Mouse (Mus musculus) heart, adult 2 months (tissue): ENCODE measurements around the gene Tma7. TPM values are rescaled to one million over a fixed set of nuclear protein-coding genes. Genes with fewer than 3 reads are reported as not detected.
A peak's percentile ranks its signal among the peaks of the same experiment; 100 is the strongest.

Experiments used
- DNase-seq, 2 experiments: peaks; one replicate each; pipeline ENCODE4 v3.0.0; 2021
- H3K27ac ChIP-seq: fragments of 200-600 bp; 2 replicates; pipeline ENCODE4 v1.8.1; 2022
- H3K27me3 ChIP-seq: fragments of 200-500 bp; 2 replicates; pipeline ENCODE4 v1.6.1; 2012; ENCODE audit warnings: mild to moderate bottlenecking, low read length, inconsistent platforms, mixed read lengths; ENCODE audit not compliant: control insufficient read depth, insufficient read depth
- H3K36me3 ChIP-seq: fragments of 200-500 bp; 2 replicates; pipeline ENCODE4 v1.6.1; 2012; ENCODE audit warnings: low read length, inconsistent platforms; ENCODE audit not compliant: control insufficient read depth, insufficient read depth
- H3K4me1 ChIP-seq: fragments of 200-500 bp; 2 replicates; pipeline ENCODE4 v1.6.1; 2011; ENCODE audit warnings: low read length; ENCODE audit not compliant: control insufficient read depth, insufficient read depth
- H3K4me3 ChIP-seq: fragments of 200-600 bp; 2 replicates; pipeline ENCODE4 v1.8.1; 2022
- H3K79me2 ChIP-seq: fragments of 200-500 bp; replicated peaks from 2 replicates; pipeline ENCODE4 v1.6.1; 2012; ENCODE audit warnings: mild to moderate bottlenecking, inconsistent platforms, low read length, moderate library complexity, mixed read lengths; ENCODE audit not compliant: control insufficient read depth, insufficient read depth
- H3K9ac ChIP-seq: fragments of 200-500 bp; 2 replicates; pipeline ENCODE4 v1.6.1; 2012; ENCODE audit warnings: low read depth, mild to moderate bottlenecking, control low read depth, inconsistent platforms, low read length, mixed read lengths
- CTCF ChIP-seq: fragments of 200-600 bp; IDR thresholded peaks from 2 replicates; pipeline ENCODE4 v1.8.1; 2022; ENCODE audit warnings: antibody characterized with exemption, mild to moderate bottlenecking, moderate library complexity
- EP300 ChIP-seq: fragments of 200-500 bp; IDR thresholded peaks from 2 replicates; pipeline ENCODE4 v1.6.1; 2011; ENCODE audit warnings: low read depth, low read length, control low read depth; ENCODE audit not compliant: insufficient read depth
- POLR2A ChIP-seq: fragments of 200-500 bp; IDR thresholded peaks from 2 replicates; pipeline ENCODE4 v1.6.1; 2011; ENCODE audit warnings: mild to moderate bottlenecking, low read depth, low read length, control low read depth; ENCODE audit not compliant: insufficient read depth
- WGBS: fragments of 180-500 bp; shearing (Covaris S2); methylation state at CpG from one replicate; pipeline ENCODE4 v1.1.7; 2018; 5-methylcytosine and 5-hydroxymethylcytosine counted together
- intact Hi-C: fragments of 180-260 bp; cut with DNase I; formaldehyde crosslinking; loops from one replicate; pipeline ENCODE4 v1.15.1; 2025
- long read RNA-seq: library from polyadenylated mRNA; stranded (forward); transcript quantifications from one replicate; pipeline ENCODE4 v2.0.0, GENCODE M21; 2021
- polyA plus RNA-seq: library from polyadenylated mRNA; depleted of rRNA; stranded (reverse); fragments of >200 nt; gene quantifications from 2 replicates; pipeline ENCODE4 v1.2.3, GENCODE M21; 2012; rRNA removed
- total RNA-seq, 2 experiments: library from RNA; stranded (reverse); gene quantifications; 2 replicates each; pipeline ENCODE4 v1.2.3; 2021

Tma7 gene
- total RNA-seq (100 to 1,000 TPM; 218 to 235 TPM), polyA plus RNA-seq (41.4 and 59.3 TPM in 2 replicates)
- long read RNA-seq, transcript Tma7-201 (4 exons, 944 nt): major isoform, 80 of 82 reads
- long read RNA-seq, partial matches to known transcripts: 2 of 82 reads
- long read RNA-seq, other reads (novel, unspliced or antisense): 0 of 82 reads

DNA sequence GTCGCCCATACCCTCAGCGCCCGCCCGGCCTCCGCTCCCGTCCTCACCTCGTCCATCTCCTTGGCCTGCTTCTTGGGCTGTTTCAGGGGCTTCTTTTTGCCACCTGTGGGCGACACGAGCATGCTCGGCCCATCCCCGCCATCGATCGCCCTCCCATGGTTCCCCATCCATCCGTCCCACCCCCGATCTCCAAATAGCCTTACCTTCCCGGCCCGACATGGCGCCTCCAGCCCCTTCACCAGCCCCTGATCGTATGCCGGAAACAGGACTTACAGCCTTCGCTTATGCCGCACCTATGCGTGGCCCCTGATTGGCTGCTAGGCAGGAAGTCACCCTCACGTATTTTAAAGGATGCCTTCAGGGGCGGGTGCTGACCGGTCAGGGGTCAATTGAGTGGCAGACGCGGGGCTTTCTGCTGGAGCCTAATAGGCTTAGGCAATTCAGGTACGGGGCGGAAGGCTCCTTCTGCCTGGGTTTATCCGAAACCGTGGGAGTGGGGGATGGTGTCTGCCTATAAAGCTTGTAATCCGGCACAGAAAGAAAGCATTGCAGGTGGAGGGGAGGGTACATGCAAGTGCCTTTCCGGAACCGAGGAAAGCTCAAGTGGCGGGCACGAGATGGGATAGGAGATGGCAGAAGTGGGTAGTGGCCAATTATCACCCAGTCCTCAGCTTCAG lies at the start of gene Tma7, which contains the start of gene Ccdc51:
TSS of gene Tma7 (minus strand) at position 464 of the 677 bp plus-strand sequence.
TSS of gene Ccdc51 (plus strand) at position 370 of the 677 bp plus-strand sequence.
- H3K9ac ChIP-seq: peak within 1 kb of the TSS; percentile 69
- no peak for TF ChIP-seq EP300
- TF ChIP-seq POLR2A: peak; percentile 85
- TF ChIP-seq CTCF: no peak

DNA sequence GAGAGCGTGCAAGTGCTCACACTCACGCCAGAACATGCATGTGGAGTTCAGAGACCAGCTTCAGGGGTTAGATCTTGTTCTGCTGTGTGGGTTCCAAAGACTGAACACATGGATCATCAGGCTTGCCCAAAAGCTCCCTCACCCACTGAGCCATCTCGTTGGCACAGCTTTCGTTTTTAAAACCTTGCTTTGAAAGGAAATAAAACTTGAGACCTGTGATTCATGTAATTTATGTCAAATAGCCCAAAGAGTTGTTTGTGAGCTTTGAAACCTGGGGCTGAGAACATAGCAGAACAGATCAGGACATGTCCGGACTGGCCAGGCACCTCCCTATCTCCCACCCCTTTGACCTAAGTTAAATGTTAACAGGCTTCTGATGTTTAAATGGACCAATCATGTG lies 47.7 kb upstream of the Tma7 start:
- H3K27ac ChIP-seq: no peak overlapping the region
- H3K4me3 ChIP-seq: no peak overlapping the region
- no peak for TF ChIP-seq POLR2A
- no peak for TF ChIP-seq CTCF
- no peak for TF ChIP-seq EP300
- H3K79me2 ChIP-seq: no peaks in the 10 kb centered on the region
- no peaks in the 10 kb centered on the region for H3K27me3 ChIP-seq
- no peaks in the 10 kb centered on the region for H3K36me3 ChIP-seq
- no peaks in the 10 kb centered on the region for H3K4me1 ChIP-seq
- intact Hi-C loops: no loop called here
- no peak overlapping the region for H3K9ac ChIP-seq
- no peak for DNase-seq
- 83% methylated on average over 5 of the region's 5 CpGs for WGBS

More for the DNA sequence above, at the start of gene Tma7, which contains the start of gene Ccdc51:
- Histone ChIP-seq H3K27me3 (no peaks in the 10 kb centered on the region), H3K4me1 (peaks cover 5% of the 10 kb centered on the region), H3K36me3 (peaks cover 9% of the 10 kb centered on the region; the same call in 1 of the 2 replicates), H3K79me2 (no peaks in the 10 kb centered on the region), H3K4me3 (peak within 1 kb of the TSS; percentile 85), H3K27ac (peak within 1 kb of the TSS; percentile 81)
- DNase-seq: peak; percentile 82 to 88
- WGBS: under 1% methylated on average over 37 of the region's 37 CpGs
- intact Hi-C loops: no loop called here

DNA sequence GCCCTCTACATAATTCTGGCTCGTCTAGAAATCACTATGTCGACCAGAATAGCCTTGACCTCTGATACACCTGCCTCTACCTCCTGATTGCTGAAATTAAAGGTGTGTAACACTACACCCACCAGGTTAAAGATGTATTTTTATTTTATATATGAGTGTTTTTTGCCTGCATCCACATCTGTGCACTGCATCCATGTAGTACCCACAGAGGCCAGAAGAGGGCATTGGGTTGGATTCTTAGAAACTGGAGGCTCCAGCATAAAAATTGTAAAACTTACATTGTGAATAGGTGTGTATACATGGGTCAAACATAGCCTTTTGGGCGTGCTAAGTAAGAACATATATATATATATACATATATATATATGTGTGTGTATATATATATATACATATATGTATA lies 45.8 kb upstream of the Tma7 start:
- TF ChIP-seq POLR2A (no peak), CTCF (peak; percentile 72), EP300 (no peak)
- Histone ChIP-seq H3K9ac (no peak overlapping the region), H3K4me1 (no peaks in the 10 kb centered on the region), H3K79me2 (no peaks in the 10 kb centered on the region), H3K36me3 (no peaks in the 10 kb centered on the region), H3K27ac (no peak overlapping the region), H3K4me3 (no peak overlapping the region), H3K27me3 (no peaks in the 10 kb centered on the region)
- WGBS: 44% methylated on average over 3 of the region's 3 CpGs
- intact Hi-C loops: no loop called here
- DNase-seq: no peak

DNA sequence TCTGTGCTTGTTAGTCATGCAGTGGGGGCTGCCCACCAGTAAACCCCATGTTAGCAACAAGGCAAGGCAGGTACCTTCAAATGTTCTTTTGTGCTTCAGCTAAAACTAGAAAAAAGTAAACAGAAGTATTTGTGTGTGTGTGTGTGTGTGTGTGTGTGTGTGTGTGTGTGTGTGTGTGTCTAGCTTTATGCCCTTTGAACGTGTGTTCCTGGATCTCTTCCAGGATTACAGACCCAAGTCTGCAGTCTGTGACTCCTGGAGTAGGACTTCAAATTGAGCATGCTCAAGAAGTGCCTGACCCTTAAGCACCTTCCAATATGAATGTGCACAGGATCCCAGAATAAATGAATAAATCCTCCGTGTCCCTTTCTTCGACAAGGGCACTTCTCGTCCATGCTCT lies 44.7 kb upstream of the Tma7 start:
- H3K27ac ChIP-seq: no peak overlapping the region
- intact Hi-C loops: no loop called here

DNA sequence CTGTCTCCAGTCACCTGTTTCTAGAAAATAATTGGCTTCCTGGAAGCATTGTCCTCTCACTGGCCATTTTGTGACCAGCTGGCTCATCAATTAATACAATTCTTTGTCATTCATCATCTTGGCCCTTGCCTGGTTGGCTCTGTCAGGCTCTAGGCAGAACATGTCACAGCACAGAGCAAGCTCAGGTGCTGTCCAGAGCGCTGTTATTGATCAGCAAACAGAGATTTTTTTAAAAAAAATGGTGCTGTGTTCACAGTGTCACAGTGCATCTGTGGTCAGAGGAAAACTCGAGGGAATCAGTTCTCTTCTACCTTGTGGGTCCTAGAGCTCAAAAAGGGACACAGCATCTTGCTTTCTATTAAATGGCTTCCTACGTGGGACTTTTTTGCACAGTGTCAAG lies 43.1 kb upstream of the Tma7 start:
- H3K4me1 ChIP-seq: no peaks in the 10 kb centered on the region
- H3K36me3 ChIP-seq: no peaks in the 10 kb centered on the region
- intact Hi-C loops: no loop called here
- H3K9ac ChIP-seq: no peak overlapping the region
- no peak overlapping the region for H3K27ac ChIP-seq
- H3K27me3 ChIP-seq: no peaks in the 10 kb centered on the region
- no peak for DNase-seq
- H3K79me2 ChIP-seq: no peaks in the 10 kb centered on the region
- TF ChIP-seq CTCF (no peak), POLR2A (no peak), EP300 (no peak)
- WGBS: 64% methylated on average over 3 of the region's 3 CpGs
- no peak overlapping the region for H3K4me3 ChIP-seq

More for the DNA sequence above, 44.7 kb upstream of the Tma7 start:
- no peaks in the 10 kb centered on the region for H3K79me2 ChIP-seq
- no peak for DNase-seq
- H3K4me1 ChIP-seq: no peaks in the 10 kb centered on the region
- no peak for TF ChIP-seq POLR2A
- TF ChIP-seq EP300: no peak
- no peak for TF ChIP-seq CTCF
- no peaks in the 10 kb centered on the region for H3K36me3 ChIP-seq
- no peak overlapping the region for H3K4me3 ChIP-seq
- no peaks in the 10 kb centered on the region for H3K27me3 ChIP-seq
- no peak overlapping the region for H3K9ac ChIP-seq
- 76% methylated on average over 4 of the region's 4 CpGs for WGBS

DNA sequence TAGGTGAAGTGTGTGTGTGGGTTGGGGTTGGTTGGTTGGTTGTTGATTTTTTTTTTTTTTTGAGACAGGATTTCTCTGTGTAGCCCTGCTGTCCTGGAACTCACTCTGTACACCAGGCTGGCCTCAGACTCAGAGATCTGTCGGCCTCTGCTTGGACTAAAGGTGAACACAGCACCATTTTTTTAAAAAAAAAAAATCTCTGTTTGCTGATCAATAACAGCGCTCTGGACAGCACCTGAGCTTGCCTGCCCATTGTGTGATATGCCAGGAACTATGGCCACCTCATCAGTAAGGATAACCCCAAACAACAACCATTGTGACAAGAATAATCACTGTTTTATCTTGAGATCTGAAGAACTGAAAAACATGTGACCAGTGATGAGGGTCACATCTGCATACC lies 42.7 kb upstream of the Tma7 start:
- DNase-seq: no peak
- H3K4me1 ChIP-seq: no peaks in the 10 kb centered on the region
- no peak overlapping the region for H3K9ac ChIP-seq
- H3K4me3 ChIP-seq: no peak overlapping the region
- intact Hi-C loops: no loop called here
- TF ChIP-seq EP300 (no peak), POLR2A (no peak), CTCF (no peak)
- 77% methylated on average over 2 of the region's 2 CpGs for WGBS
- H3K36me3 ChIP-seq: no peaks in the 10 kb centered on the region
- no peaks in the 10 kb centered on the region for H3K79me2 ChIP-seq
- H3K27ac ChIP-seq: no peak overlapping the region
- no peaks in the 10 kb centered on the region for H3K27me3 ChIP-seq
